Mouse (Mus musculus): Measurements from ENCODE around the gene Tbata. TPM values are rescaled to one million over a fixed set of nuclear protein-coding genes. Genes with fewer than 3 reads are reported as not detected.

Gene Tbata
- total RNA-seq (2014; fragmentation: Nextera tagmentation) (not detected in 2 replicates), total RNA-seq (2017) (not detected in 2 replicates)

DNA sequence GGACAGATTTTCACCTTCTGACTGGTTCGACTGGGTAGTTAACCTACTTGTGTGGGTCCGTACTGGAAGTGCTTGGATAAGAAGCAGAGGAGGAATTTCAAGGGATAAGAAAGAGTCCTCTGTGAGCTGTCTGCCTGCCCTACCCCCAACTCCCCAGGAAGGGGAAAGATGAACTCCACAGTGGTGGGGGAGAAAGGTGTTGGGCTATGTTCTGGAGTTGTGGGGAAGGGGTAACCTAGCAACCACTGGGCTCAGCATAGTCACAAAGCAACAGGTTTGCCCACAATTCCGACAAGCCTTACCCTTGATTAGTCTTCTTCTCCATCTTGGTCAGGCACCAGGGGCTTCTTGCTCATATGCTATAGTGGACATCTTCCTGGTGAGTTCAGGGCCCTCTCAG is at the start of gene Tbata:
Gene Tbata (plus strand): TSS at position 301 of the 400 bp plus-strand sequence.
- ATAC-seq (replicated peaks; ENCODE audit: poor library complexity, severe bottlenecking), result no peak

DNA sequence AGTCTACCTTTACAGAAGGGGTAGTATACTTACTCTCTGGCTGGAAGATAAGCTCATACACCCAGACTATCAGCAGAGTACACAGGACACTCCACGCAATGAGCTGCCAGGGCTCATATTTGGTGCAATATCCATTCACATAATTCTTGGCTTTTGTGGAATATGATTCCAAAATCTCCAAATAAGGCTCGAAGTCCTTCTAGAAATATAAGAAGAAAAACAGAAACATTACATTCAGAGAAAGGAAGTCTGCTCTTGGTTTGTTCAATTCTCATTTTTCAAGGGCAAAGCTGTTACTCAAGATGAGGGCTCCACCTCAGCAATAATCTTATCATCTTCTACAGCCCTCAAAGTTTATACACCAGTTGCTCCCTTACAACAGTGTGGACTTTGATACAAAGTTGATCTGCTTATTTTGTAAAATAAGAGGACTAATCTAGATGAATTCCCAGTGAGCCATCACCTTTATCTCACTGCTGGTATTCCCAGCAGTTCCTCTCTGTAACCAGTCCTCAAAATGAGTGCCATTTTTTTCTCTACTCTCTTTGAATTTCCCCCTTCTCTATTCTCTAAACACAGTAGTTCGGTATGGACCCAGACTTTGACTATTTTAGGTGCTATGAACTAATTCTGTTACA is 48.4 kb upstream of the Tbata start:
- ATAC-seq (replicated peaks; ENCODE audit: poor library complexity, severe bottlenecking), result no peak

DNA sequence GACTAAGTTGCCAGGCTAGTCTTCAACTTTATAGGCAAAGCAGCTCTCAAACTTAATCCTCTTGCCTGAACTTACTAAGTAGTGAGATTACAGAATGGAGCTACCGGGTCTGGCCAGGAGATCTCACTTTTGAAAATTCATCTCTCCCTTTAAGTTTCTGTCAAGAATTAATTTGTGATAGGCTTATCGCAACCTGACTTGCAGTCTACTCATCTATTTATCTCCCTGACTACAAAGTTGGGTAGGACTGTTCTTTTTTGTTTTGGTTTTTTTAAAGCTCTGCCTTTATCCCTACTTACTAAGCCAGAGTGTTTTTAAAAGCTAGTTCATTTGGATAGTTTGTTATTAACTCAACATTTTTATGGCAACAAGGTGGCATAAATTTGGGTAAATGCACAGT is 47.3 kb upstream of the Tbata start:
- ATAC-seq (replicated peaks; ENCODE audit: poor library complexity, severe bottlenecking), result no peak

GRCm38 (mm10) chr10:61128701-61129365 is 42.9 kb upstream of the Tbata start:
- ATAC-seq (replicated peaks; ENCODE audit: poor library complexity, severe bottlenecking), result no peak

GRCm38 (mm10) chr10:61130959-61131358 is 40.8 kb upstream of the Tbata start:
- ATAC-seq (replicated peaks; ENCODE audit: poor library complexity, severe bottlenecking), result no peak

GRCm38 (mm10) chr10:61134041-61134440 is 37.7 kb upstream of the Tbata start:
- ATAC-seq (replicated peaks; ENCODE audit: poor library complexity, severe bottlenecking), result peak; percentile 44

- ATAC-seq (replicated peaks; ENCODE audit: poor library complexity, severe bottlenecking), result peak; percentile 96
Measured at GRCm38 (mm10) chr10:61135226-61135839, 36.4 kb upstream of the Tbata start.

GRCm38 (mm10) chr10:61137567-61137966 is 34.2 kb upstream of the Tbata start:
- ATAC-seq (replicated peaks; ENCODE audit: poor library complexity, severe bottlenecking), result no peak

- ATAC-seq (replicated peaks; ENCODE audit: poor library complexity, severe bottlenecking), result no peak
Measured at GRCm38 (mm10) chr10:61143343-61143742, 28.4 kb upstream of the Tbata start.

- no peak for ATAC-seq (replicated peaks; ENCODE audit: poor library complexity, severe bottlenecking)
Measured at GRCm38 (mm10) chr10:61145766-61146118, 26.0 kb upstream of the Tbata start.

- ATAC-seq (replicated peaks; ENCODE audit: poor library complexity, severe bottlenecking), result peak; percentile 60
Measured at GRCm38 (mm10) chr10:61146119-61146806, 25.5 kb upstream of the Tbata start.

DNA sequence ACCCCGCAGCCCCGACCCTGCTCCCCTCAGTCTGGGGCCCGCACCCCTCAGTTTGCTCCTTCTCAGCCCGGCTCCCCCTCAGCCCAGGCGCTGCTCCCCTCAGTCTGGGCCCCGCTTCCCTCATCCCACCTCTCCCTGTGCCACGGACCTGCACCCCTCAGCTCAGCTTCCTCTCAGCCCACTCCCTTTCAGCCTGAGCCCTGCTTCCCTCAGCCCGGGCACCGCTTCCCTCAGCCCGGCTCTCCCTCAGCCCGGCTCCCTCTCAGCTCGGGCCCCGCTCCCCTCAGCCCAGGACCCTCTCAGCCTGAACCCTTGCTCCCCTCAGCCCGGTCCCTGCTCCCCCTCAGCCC is 25.0 kb upstream of the Tbata start:
- ATAC-seq (replicated peaks; ENCODE audit: poor library complexity, severe bottlenecking), result peak; percentile 23

DNA sequence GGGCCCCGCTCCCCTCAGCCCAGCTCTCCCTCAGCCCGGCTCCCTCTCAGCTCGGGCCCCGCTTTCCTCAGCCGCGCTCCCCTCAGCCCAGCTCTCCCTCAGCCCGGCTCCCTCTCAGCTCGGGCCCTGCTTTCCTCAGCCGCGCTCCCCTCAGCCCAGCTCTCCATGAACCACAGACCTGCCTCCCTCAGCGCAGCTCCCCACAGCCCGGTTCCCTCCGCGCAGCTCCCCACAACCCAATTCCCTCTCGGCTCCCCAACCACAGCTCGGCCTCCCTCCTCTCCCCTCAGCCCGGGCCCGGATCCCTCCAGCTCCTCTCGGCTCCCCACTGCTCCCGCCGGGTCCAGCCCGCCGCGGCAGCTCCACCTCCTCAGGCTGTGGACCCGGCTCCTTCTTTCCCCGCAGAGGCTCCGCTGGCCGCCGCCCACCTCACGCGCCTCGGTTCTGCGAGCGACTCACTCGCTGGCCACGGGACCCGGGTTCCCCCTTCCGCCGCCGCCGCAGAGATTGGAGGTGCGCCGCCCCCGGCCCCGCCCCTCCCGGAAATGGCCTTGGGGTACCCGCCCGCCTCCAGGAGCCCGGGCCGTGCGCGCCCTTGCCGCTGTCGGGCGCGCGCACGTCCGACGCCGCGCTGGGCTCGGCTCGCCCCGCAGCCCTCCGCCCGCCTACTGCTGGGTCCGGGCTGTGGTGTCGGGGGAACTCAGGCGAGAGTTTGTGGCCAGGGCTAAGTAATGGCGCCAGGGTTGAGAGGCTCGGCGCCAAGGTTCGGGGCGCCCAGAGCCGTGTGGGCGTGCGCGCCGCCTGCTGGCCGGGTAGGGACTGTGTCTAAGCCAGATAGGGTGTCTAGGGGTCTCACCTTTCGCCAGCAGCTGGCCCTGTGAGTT is 24.4 kb upstream of the Tbata start, which contains the start of gene Sgpl1:
Gene Sgpl1 (minus strand): TSS at position 547 of the 884 bp plus-strand sequence.
- ATAC-seq (replicated peaks; ENCODE audit: poor library complexity, severe bottlenecking), result peak; percentile 72

DNA sequence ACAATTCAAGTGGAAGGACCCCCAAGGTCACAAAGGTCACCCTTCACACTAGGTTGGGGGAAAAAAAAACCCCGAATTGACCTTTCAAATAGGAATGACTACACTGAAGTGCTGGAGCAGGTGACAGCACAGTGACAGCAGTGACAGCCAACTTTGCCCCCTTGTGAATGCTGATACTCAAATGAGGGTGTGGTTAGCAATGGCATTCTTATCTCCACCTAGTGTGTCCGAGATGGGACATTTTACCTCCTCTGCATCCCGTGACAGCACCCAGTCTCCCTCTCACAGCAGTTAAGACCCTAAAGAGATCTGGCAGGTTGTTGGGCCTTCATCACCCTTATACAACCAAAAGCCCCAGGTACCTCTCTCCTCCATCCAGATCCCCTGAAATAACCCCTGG is 22.3 kb upstream of the Tbata start:
- no peak for ATAC-seq (replicated peaks; ENCODE audit: poor library complexity, severe bottlenecking)

DNA sequence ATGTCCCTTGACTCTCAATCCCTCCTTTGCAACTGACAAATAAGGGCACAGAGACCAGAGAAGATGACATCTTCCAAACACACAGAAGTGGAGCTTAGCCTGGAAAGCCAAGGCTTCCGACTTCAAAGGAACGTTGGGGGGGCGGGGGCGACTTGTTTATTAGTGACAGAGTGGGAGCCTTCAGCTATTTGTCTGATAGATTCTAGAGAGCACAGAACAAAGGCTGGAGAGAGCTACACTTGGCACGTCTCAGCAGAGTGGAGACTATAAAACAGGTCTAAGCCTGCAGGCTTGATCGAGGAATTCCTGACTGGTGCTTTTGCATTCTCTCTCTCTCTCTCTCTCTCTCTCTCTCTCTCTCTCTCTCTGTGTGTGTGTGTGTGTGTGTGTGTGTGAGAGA is 21.1 kb upstream of the Tbata start:
- ATAC-seq (replicated peaks; ENCODE audit: poor library complexity, severe bottlenecking), result no peak

- ATAC-seq (replicated peaks; ENCODE audit: poor library complexity, severe bottlenecking), result no peak
Measured at GRCm38 (mm10) chr10:61152131-61152530, 19.6 kb upstream of the Tbata start.

GRCm38 (mm10) chr10:61155611-61156010 is 16.1 kb upstream of the Tbata start:
- no peak for ATAC-seq (replicated peaks; ENCODE audit: poor library complexity, severe bottlenecking)

DNA sequence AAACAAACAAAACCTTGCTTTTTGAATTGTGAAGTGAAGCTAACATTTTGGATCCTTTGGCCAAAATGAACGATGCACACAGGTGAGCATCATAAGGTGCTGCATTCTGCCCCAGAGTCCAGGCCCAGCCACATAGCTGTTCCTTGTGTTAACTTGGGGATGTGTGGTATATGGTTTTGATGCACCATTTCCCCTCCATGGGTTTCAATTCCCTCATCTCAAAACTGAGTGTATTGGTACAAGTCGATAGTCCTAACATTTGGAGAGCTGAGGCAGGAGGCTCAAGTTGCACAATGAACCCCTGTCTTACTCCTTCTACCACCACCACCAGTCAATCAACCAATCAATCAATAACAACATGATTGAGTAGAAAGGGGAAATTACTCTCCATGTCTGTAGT is 15.3 kb upstream of the Tbata start:
- peak; percentile 92 for ATAC-seq (replicated peaks; ENCODE audit: poor library complexity, severe bottlenecking)

DNA sequence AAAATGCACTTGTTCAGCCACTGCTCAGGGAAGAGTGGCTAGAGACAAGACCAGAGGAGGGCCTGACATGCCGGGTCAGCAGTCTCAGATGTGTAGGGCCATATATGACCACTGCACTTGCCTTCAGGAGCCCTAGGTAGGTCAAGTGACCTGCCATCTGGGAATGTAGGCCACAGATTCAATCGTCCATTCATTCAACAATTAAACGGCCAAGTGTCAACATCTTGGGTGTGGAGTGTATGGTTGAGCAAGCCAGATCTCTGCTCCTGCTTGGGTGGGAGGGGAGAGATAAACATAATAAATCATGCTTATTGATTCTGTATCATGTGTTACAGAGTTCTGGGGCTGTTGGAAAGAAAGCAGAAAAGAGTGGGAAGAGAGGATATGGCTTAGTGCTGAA is 13.2 kb upstream of the Tbata start:
- no peak for ATAC-seq (replicated peaks; ENCODE audit: poor library complexity, severe bottlenecking)

- ATAC-seq (replicated peaks; ENCODE audit: poor library complexity, severe bottlenecking), result no peak
Measured at GRCm38 (mm10) chr10:61160089-61160488, 11.7 kb upstream of the Tbata start.
